Mouse (Mus musculus): Measurements from ENCODE around the gene Chst5. TPM values are rescaled to one million over a fixed set of nuclear protein-coding genes. Genes with fewer than 3 reads are reported as not detected.

Chst5 gene
- not detected in 2 replicates for polyA plus RNA-seq (2012; ENCODE audit: insufficient read depth, low replicate concordance)

- Histone ChIP-seq H3K4me3 (replicated peaks) (peak within 1 kb of the TSS; percentile 65), H3K27me3 (replicated peaks) (peaks cover 65% of the 10 kb centered on the region), H3K4me1 (peaks cover 23% of the 10 kb centered on the region), H3K9me3 (no peaks in the 10 kb centered on the region), H3K36me3 (replicated peaks; ENCODE audit: low read length) (no peaks in the 10 kb centered on the region)
- TF ChIP-seq GATA1 (IDR thresholded peaks at IDR 0.05; ENCODE audit: borderline replicate concordance, low read length) (no peak), FLI1 (IDR thresholded peaks at IDR 0.05; ENCODE audit: low read length) (no peak)
Measured at GRCm38 (mm10) chr8:111909621-111910450, at the start of gene Chst5. Gene Chst5 (minus strand): TSS chr8:111910447.

- Histone ChIP-seq H3K4me1 (peaks cover 17% of the 10 kb centered on the region), H3K36me3 (replicated peaks; ENCODE audit: low read length) (peaks cover 79% of the 10 kb centered on the region), H3K9me3 (no peaks in the 10 kb centered on the region), H3K4me3 (replicated peaks) (no peak overlapping the region), H3K27me3 (replicated peaks) (no peaks in the 10 kb centered on the region)
- TF ChIP-seq GATA1 (IDR thresholded peaks at IDR 0.05; ENCODE audit: borderline replicate concordance, low read length), result no peak
- TF ChIP-seq FLI1 (IDR thresholded peaks at IDR 0.05; ENCODE audit: low read length), result no peak
Measured at GRCm38 (mm10) chr8:111957231-111957630, 47.0 kb upstream of the Chst5 start.

- Histone ChIP-seq H3K36me3 (replicated peaks; ENCODE audit: low read length) (peaks cover 87% of the 10 kb centered on the region), H3K4me1 (peaks cover 8% of the 10 kb centered on the region), H3K4me3 (replicated peaks) (no peak overlapping the region), H3K9me3 (no peaks in the 10 kb centered on the region), H3K27me3 (replicated peaks) (no peaks in the 10 kb centered on the region)
- TF ChIP-seq GATA1 (IDR thresholded peaks at IDR 0.05; ENCODE audit: borderline replicate concordance, low read length) (no peak), FLI1 (IDR thresholded peaks at IDR 0.05; ENCODE audit: low read length) (no peak)
Measured at GRCm38 (mm10) chr8:111955879-111956278, 45.6 kb upstream of the Chst5 start.

- Histone ChIP-seq H3K27me3 (replicated peaks) (no peaks in the 10 kb centered on the region), H3K4me1 (no peaks in the 10 kb centered on the region; the same call in none of the 2 replicates), H3K36me3 (replicated peaks; ENCODE audit: low read length) (peaks cover 85% of the 10 kb centered on the region), H3K9me3 (no peaks in the 10 kb centered on the region), H3K4me3 (replicated peaks) (no peak overlapping the region)
- no peak for TF ChIP-seq FLI1 (IDR thresholded peaks at IDR 0.05; ENCODE audit: low read length)
- TF ChIP-seq GATA1 (IDR thresholded peaks at IDR 0.05; ENCODE audit: borderline replicate concordance, low read length), result no peak
Measured at GRCm38 (mm10) chr8:111954844-111955594, 44.8 kb upstream of the Chst5 start.

GRCm38 (mm10) chr8:111951936-111952335, 41.7 kb upstream of the Chst5 start:
- Histone ChIP-seq H3K9me3 (no peaks in the 10 kb centered on the region), H3K27me3 (replicated peaks) (no peaks in the 10 kb centered on the region), H3K36me3 (replicated peaks; ENCODE audit: low read length) (peaks cover 83% of the 10 kb centered on the region), H3K4me1 (peaks cover 4% of the 10 kb centered on the region), H3K4me3 (replicated peaks) (no peak overlapping the region)
- TF ChIP-seq GATA1 (IDR thresholded peaks at IDR 0.05; ENCODE audit: borderline replicate concordance, low read length), result no peak
- TF ChIP-seq FLI1 (IDR thresholded peaks at IDR 0.05; ENCODE audit: low read length), result no peak

- TF ChIP-seq FLI1 (IDR thresholded peaks at IDR 0.05; ENCODE audit: low read length) (no peak), GATA1 (IDR thresholded peaks at IDR 0.05; ENCODE audit: borderline replicate concordance, low read length) (no peak)
- Histone ChIP-seq H3K4me1 (peaks cover 4% of the 10 kb centered on the region), H3K4me3 (replicated peaks) (no peak overlapping the region), H3K9me3 (no peaks in the 10 kb centered on the region), H3K36me3 (replicated peaks; ENCODE audit: low read length) (peaks cover 83% of the 10 kb centered on the region), H3K27me3 (replicated peaks) (no peaks in the 10 kb centered on the region)
Measured at GRCm38 (mm10) chr8:111951317-111951716, 41.1 kb upstream of the Chst5 start.

GRCm38 (mm10) chr8:111950846-111951245, 40.6 kb upstream of the Chst5 start:
- no peaks in the 10 kb centered on the region for H3K9me3 ChIP-seq
- no peaks in the 10 kb centered on the region for H3K27me3 ChIP-seq (replicated peaks)
- H3K4me3 ChIP-seq (replicated peaks), result no peak overlapping the region
- peaks cover 4% of the 10 kb centered on the region for H3K4me1 ChIP-seq
- TF ChIP-seq FLI1 (IDR thresholded peaks at IDR 0.05; ENCODE audit: low read length), result no peak
- no peak for TF ChIP-seq GATA1 (IDR thresholded peaks at IDR 0.05; ENCODE audit: borderline replicate concordance, low read length)
- H3K36me3 ChIP-seq (replicated peaks; ENCODE audit: low read length), result peaks cover 84% of the 10 kb centered on the region

DNA sequence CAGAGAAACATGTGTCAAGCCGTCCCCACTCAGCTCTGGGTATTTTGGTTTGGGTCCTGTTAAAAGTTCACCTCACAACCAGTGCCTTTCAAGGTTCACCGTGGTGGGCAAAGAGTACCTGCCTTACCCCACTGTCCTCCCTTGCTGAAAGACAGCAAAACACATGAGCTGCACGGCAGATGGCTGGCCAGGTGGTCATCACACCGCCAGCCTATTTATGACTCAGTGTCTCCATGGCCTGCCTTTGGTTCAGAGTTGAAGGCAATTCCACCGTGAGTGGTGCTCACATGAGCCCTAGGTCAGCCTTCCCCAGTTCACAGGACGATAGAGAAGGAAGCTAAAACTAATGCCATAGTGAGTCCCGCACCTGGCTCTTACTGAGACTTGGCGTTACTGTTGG, 37.7 kb upstream of the Chst5 start:
- Histone ChIP-seq H3K4me3 (replicated peaks) (no peak overlapping the region), H3K27me3 (replicated peaks) (no peaks in the 10 kb centered on the region), H3K36me3 (replicated peaks; ENCODE audit: low read length) (peaks cover 86% of the 10 kb centered on the region), H3K4me1 (peaks cover 10% of the 10 kb centered on the region), H3K9me3 (no peaks in the 10 kb centered on the region)
- TF ChIP-seq GATA1 (IDR thresholded peaks at IDR 0.05; ENCODE audit: borderline replicate concordance, low read length) (no peak), FLI1 (IDR thresholded peaks at IDR 0.05; ENCODE audit: low read length) (no peak)

GRCm38 (mm10) chr8:111947144-111947543, 36.9 kb upstream of the Chst5 start:
- Histone ChIP-seq H3K4me3 (replicated peaks) (no peak overlapping the region), H3K9me3 (no peaks in the 10 kb centered on the region), H3K36me3 (replicated peaks; ENCODE audit: low read length) (peaks cover 88% of the 10 kb centered on the region), H3K4me1 (peaks cover 13% of the 10 kb centered on the region), H3K27me3 (replicated peaks) (no peaks in the 10 kb centered on the region)
- TF ChIP-seq GATA1 (IDR thresholded peaks at IDR 0.05; ENCODE audit: borderline replicate concordance, low read length) (no peak), FLI1 (IDR thresholded peaks at IDR 0.05; ENCODE audit: low read length) (no peak)

DNA sequence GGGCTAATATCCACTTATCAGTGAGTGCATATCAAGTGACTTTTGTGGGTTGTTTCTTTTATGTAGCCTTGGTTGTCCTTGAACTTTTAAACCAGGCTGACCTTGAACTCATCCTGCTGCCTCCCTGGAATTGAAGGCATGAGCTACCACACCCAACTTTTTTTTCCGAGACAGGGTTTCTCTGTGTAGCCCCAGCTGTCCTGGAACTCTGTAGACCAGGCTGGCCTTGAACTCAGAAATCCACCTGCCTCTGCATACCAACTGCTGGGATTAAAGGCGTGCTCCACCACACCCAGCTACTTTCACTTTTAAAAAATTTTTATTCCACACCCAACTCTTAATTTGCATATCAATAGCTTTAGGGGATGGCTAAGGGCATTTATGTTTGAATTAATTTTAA, 33.3 kb upstream of the Chst5 start:
- H3K9me3 ChIP-seq, result no peaks in the 10 kb centered on the region
- no peak for TF ChIP-seq FLI1 (IDR thresholded peaks at IDR 0.05; ENCODE audit: low read length)
- no peak for TF ChIP-seq GATA1 (IDR thresholded peaks at IDR 0.05; ENCODE audit: borderline replicate concordance, low read length)
- H3K4me1 ChIP-seq, result peaks cover 33% of the 10 kb centered on the region
- H3K36me3 ChIP-seq (replicated peaks; ENCODE audit: low read length), result peaks cover 64% of the 10 kb centered on the region
- H3K4me3 ChIP-seq (replicated peaks), result no peak overlapping the region
- no peaks in the 10 kb centered on the region for H3K27me3 ChIP-seq (replicated peaks)

Measured in megakaryocyte, embryonic 14.5 days (primary cell).